Mouse (Mus musculus) liver, adult 2 months (tissue): ENCODE results near the gene Atp10a.

Experiments
- CTCF ChIP-seq: fragments of 200-500 bp; IDR thresholded peaks from 2 replicates; pipeline ENCODE4 v1.5.1; 2011; ENCODE audit warnings: low read depth, low read length, control low read depth
- POLR2A ChIP-seq: fragments of 200-500 bp; IDR thresholded peaks from 2 replicates; pipeline ENCODE4 v1.6.1; 2011; ENCODE audit warnings: low read length, control low read depth; ENCODE audit not compliant: insufficient read depth; ENCODE audit errors: extremely low read depth

- TF ChIP-seq CTCF: no peak
- no peak for TF ChIP-seq POLR2A
Observed at GRCm38 (mm10) chr7:58759265-58759664, 103.3 kb downstream of the Atp10a start.
